Mouse (Mus musculus): ENCODE results near the gene AL732309.1. TPM values are rescaled to one million over a fixed set of nuclear protein-coding genes. Genes with fewer than 3 reads are reported as not detected.

The AL732309.1 gene
- 0.79 and 1.6 TPM in 2 replicates for polyA plus RNA-seq (2021; fragmentation: Nextera tagmentation)
- long read RNA-seq, experiment 1, partial matches to known transcripts: 0 of 2 reads
- long read RNA-seq, experiment 1, other reads (novel, unspliced or antisense): 0 of 2 reads
- long read RNA-seq, experiment 2, partial matches to known transcripts: 0 of 2 reads
- long read RNA-seq, experiment 2, other reads (novel, unspliced or antisense): 0 of 2 reads

GRCm38 (mm10) chr2:25246183-25247072 is at the start of gene AL732309.1:
Gene AL732309.1, minus strand, starts transcription at chr2:25246863.

GRCm38 (mm10) chr2:25289651-25290050 is 43.0 kb upstream of the AL732309.1 start, which contains the start of gene Lrrc26:
Gene Lrrc26, plus strand, starts transcription at chr2:25289915.

GRCm38 (mm10) chr2:25287927-25288649 is 41.4 kb upstream of the AL732309.1 start, which contains the start of gene Tmem210:
Gene Tmem210, plus strand, starts transcription at chr2:25288145.

GRCm38 (mm10) chr2:25271827-25272511 is 25.3 kb upstream of the AL732309.1 start, which contains the start of the genes Ssna1 and Anapc2:
Gene Ssna1, minus strand, starts transcription at chr2:25272438.
Gene Anapc2, plus strand, starts transcription at chr2:25272478.

GRCm38 (mm10) chr2:25262291-25262767 is 15.7 kb upstream of the AL732309.1 start, which contains the start of gene Tprn:
Gene Tprn, plus strand, starts transcription at chr2:25262618.

GRCm38 (mm10) chr2:25255284-25255779 is 8.7 kb upstream of the AL732309.1 start, which contains the start of gene Tmem203:
Gene Tmem203, plus strand, starts transcription at chr2:25255439.

GRCm38 (mm10) chr2:25242101-25242506 is 4.6 kb downstream of the AL732309.1 start, which contains the start of the genes Rnf208 and Cysrt1:
Gene Rnf208, plus strand, starts transcription at chr2:25242255.
Gene Cysrt1, minus strand, starts transcription at chr2:25242452.

GRCm38 (mm10) chr2:25236614-25237013 is 10.0 kb downstream of the AL732309.1 start, which contains the start of gene Rnf224:
Gene Rnf224, minus strand, starts transcription at chr2:25236787.

GRCm38 (mm10) chr2:25234050-25234449 is 12.6 kb downstream of the AL732309.1 start, which contains the start of gene Slc34a3:
Gene Slc34a3, minus strand, starts transcription at chr2:25234364.

GRCm38 (mm10) chr2:25224492-25224765 is 22.2 kb downstream of the AL732309.1 start, which contains the start of gene Tubb4b:
Gene Tubb4b, minus strand, starts transcription at chr2:25224702.

GRCm38 (mm10) chr2:25218445-25218844 is 28.2 kb downstream of the AL732309.1 start, which contains the start of gene Fam166a:
Gene Fam166a, plus strand, starts transcription at chr2:25218745.

GRCm38 (mm10) chr2:25214444-25214843 is 32.2 kb downstream of the AL732309.1 start, which contains the start of gene Stpg3:
Gene Stpg3, minus strand, starts transcription at chr2:25214637.

GRCm38 (mm10) chr2:25211121-25211670 is 35.5 kb downstream of the AL732309.1 start, which contains the start of gene Nelfb:
Gene Nelfb, minus strand, starts transcription at chr2:25211489.

GRCm38 (mm10) chr2:25196172-25196954 is 50.3 kb downstream of the AL732309.1 start, which contains the start of gene Tor4a:
Gene Tor4a, minus strand, starts transcription at chr2:25196886.

Other genes starting within 250 kb of the AL732309.1 start
- 596 and 716 TPM in 2 replicates for gene Nsmf, start 192.5 kb downstream of the AL732309.1 start, polyA plus RNA-seq (2021; fragmentation: Nextera tagmentation)
- not detected in 2 replicates for gene Entpd8, start 166.6 kb downstream of the AL732309.1 start, polyA plus RNA-seq (2021; fragmentation: Nextera tagmentation)
- gene Noxa1, start 151.7 kb downstream of the AL732309.1 start, polyA plus RNA-seq (2021; fragmentation: Nextera tagmentation): not detected in 2 replicates
- gene Nrarp, start 66.1 kb downstream of the AL732309.1 start, polyA plus RNA-seq (2021; fragmentation: Nextera tagmentation): 3.4 and 5.2 TPM in 2 replicates
- gene Tor4a, start 50.0 kb downstream of the AL732309.1 start, polyA plus RNA-seq (2021; fragmentation: Nextera tagmentation): 2.4 and 3.3 TPM in 2 replicates
- 32.7 and 34.5 TPM in 2 replicates for gene Nelfb, start 35.4 kb downstream of the AL732309.1 start, polyA plus RNA-seq (2021; fragmentation: Nextera tagmentation)
- not detected in 2 replicates for gene Stpg3, start 32.2 kb downstream of the AL732309.1 start, polyA plus RNA-seq (2021; fragmentation: Nextera tagmentation)
- gene Fam166a, start 28.1 kb downstream of the AL732309.1 start, polyA plus RNA-seq (2021; fragmentation: Nextera tagmentation): 12.9 and 15.7 TPM in 2 replicates
- 531 and 583 TPM in 2 replicates for gene Tubb4b, start 22.2 kb downstream of the AL732309.1 start, polyA plus RNA-seq (2021; fragmentation: Nextera tagmentation)
- 0.45 TPM in 2 replicates for gene Slc34a3, start 12.5 kb downstream of the AL732309.1 start, polyA plus RNA-seq (2021; fragmentation: Nextera tagmentation)
- gene Rnf224, start 10.1 kb downstream of the AL732309.1 start, polyA plus RNA-seq (2021; fragmentation: Nextera tagmentation): not detected in 2 replicates
- gene Rnf208, start 4.6 kb downstream of the AL732309.1 start, polyA plus RNA-seq (2021; fragmentation: Nextera tagmentation): 52.0 and 62.6 TPM in 2 replicates
- gene Cysrt1, start 4.4 kb downstream of the AL732309.1 start, polyA plus RNA-seq (2021; fragmentation: Nextera tagmentation): not detected in 2 replicates
- gene Tmem203, start 8.6 kb upstream of the AL732309.1 start, polyA plus RNA-seq (2021; fragmentation: Nextera tagmentation): 30.8 and 34.2 TPM in 2 replicates
- 12.5 and 13.7 TPM in 2 replicates for gene Tprn, start 15.8 kb upstream of the AL732309.1 start, polyA plus RNA-seq (2021; fragmentation: Nextera tagmentation)
- gene Ssna1, start 25.6 kb upstream of the AL732309.1 start, polyA plus RNA-seq (2021; fragmentation: Nextera tagmentation): 76.5 and 79.6 TPM in 2 replicates
- gene Anapc2, start 25.6 kb upstream of the AL732309.1 start, polyA plus RNA-seq (2021; fragmentation: Nextera tagmentation): 32.4 and 34.4 TPM in 2 replicates
- gene Tmem210, start 41.3 kb upstream of the AL732309.1 start, polyA plus RNA-seq (2021; fragmentation: Nextera tagmentation): not detected in 2 replicates
- gene Lrrc26, start 43.1 kb upstream of the AL732309.1 start, polyA plus RNA-seq (2021; fragmentation: Nextera tagmentation): 0.26 and 0.28 TPM in 2 replicates
- gene Grin1, start 72.3 kb upstream of the AL732309.1 start, polyA plus RNA-seq (2021; fragmentation: Nextera tagmentation): 101 and 125 TPM in 2 replicates
- 13.0 and 18.8 TPM in 2 replicates for gene Man1b1, start 85.5 kb upstream of the AL732309.1 start, polyA plus RNA-seq (2021; fragmentation: Nextera tagmentation)
- gene Dpp7, start 109.5 kb upstream of the AL732309.1 start, polyA plus RNA-seq (2021; fragmentation: Nextera tagmentation): 17.5 and 27.1 TPM in 2 replicates
- gene Uap1l1, start 118.8 kb upstream of the AL732309.1 start, polyA plus RNA-seq (2021; fragmentation: Nextera tagmentation): 26.0 and 26.4 TPM in 2 replicates
- gene Sapcd2, start 125.5 kb upstream of the AL732309.1 start, polyA plus RNA-seq (2021; fragmentation: Nextera tagmentation): 2.3 and 2.4 TPM in 2 replicates
- 21.4 and 46.8 TPM in 2 replicates for gene Entpd2, start 149.0 kb upstream of the AL732309.1 start, polyA plus RNA-seq (2021; fragmentation: Nextera tagmentation)
- gene Npdc1, start 152.5 kb upstream of the AL732309.1 start, polyA plus RNA-seq (2021; fragmentation: Nextera tagmentation): 292 and 359 TPM in 2 replicates
- 0.06 and 0.20 TPM in 2 replicates for gene Fut7, start 176.4 kb upstream of the AL732309.1 start, polyA plus RNA-seq (2021; fragmentation: Nextera tagmentation)
- 33.0 and 34.1 TPM in 2 replicates for gene Abca2, start 181.8 kb upstream of the AL732309.1 start, polyA plus RNA-seq (2021; fragmentation: Nextera tagmentation)
- gene Clic3, start 210.0 kb upstream of the AL732309.1 start, polyA plus RNA-seq (2021; fragmentation: Nextera tagmentation): 0.70 and 9.1 TPM in 2 replicates
- 111 and 116 TPM in 2 replicates for gene Paxx, start 214.2 kb upstream of the AL732309.1 start, polyA plus RNA-seq (2021; fragmentation: Nextera tagmentation)
- gene Ptgds, start 223.2 kb upstream of the AL732309.1 start, polyA plus RNA-seq (2021; fragmentation: Nextera tagmentation): 2,394 and 5,724 TPM in 2 replicates
- not detected in 2 replicates for gene Lcn12, start 247.0 kb upstream of the AL732309.1 start, polyA plus RNA-seq (2021; fragmentation: Nextera tagmentation)